Mouse (Mus musculus): Measurements from ENCODE around the gene U2af2.

- TF ChIP-seq CTCF (IDR thresholded peaks at IDR 0.05) (no peak), EP300 (IDR thresholded peaks at IDR 0.05) (no peak)
These were observed 26.3 kb upstream of the U2af2 start for GRCm38 (mm10) chr7:5035628-5036027.
